Mouse (Mus musculus): ENCODE results near the gene Ptpa. TPM values are rescaled to one million over a fixed set of nuclear protein-coding genes. Genes with fewer than 3 reads are reported as not detected.

Gene Ptpa
- polyA plus RNA-seq, 1 experiment from 2014 or later = 62.8 TPM

GRCm38 (mm10) chr2:30474776-30475175 lies 58.9 kb downstream of the Ptpa start:
- peaks cover 7% of the 10 kb centered on the region for H3K4me1 ChIP-seq (replicated peaks; ENCODE audit: control insufficient read depth, insufficient read depth, low read length)
- WGBS = 29% methylated on average over 4 of the region's 4 CpGs

DNA sequence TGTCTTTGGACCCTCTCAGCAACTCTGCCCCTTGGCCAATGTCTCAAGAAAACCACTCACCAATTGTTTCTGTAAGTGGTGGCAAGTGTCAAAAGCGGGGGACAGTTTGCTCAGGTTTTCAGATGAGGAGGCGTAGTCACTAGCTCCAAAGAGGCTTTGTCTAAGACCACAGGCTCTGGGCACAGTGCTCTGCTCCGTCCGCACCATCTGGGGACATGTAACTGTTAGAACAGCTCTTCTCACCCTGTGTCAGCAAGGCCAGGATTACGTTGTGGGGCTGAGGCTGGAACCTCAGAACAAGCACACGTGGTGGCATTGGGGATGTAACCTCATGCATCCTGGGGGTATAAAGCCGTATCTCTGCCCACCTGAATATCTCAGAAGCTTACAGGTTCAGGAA lies 59.6 kb downstream of the Ptpa start:
- H3K27ac ChIP-seq (ENCODE audit: low read depth, low read length) = no peak overlapping the region
- no peak overlapping the region for H3K4me3 ChIP-seq (ENCODE audit: low read depth, low read length)
- peaks cover 7% of the 10 kb centered on the region for H3K4me1 ChIP-seq (replicated peaks; ENCODE audit: control insufficient read depth, insufficient read depth, low read length)
- no peak overlapping the region for H3K4me2 ChIP-seq (replicated peaks; ENCODE audit: low read depth, low read length)
- H3K27me3 ChIP-seq (ENCODE audit: control insufficient read depth, insufficient read depth, low read length) = no peaks in the 10 kb centered on the region
- H3K9ac ChIP-seq (ENCODE audit: low read depth, low read length) = no peak overlapping the region
- H3K9me3 ChIP-seq (ENCODE audit: control insufficient read depth, low read length) = no peaks in the 10 kb centered on the region
- no peaks in the 10 kb centered on the region for H3K36me3 ChIP-seq (ENCODE audit: control insufficient read depth, insufficient read depth, low read length)
- DNase-seq (ENCODE audit: low spot score) = no peak
- no peak for ATAC-seq (ENCODE audit: low FRiP score)
- WGBS = 89% methylated on average over 7 of the region's 7 CpGs

More at GRCm38 (mm10) chr2:30474776-30475175, 58.9 kb downstream of the Ptpa start:
- Histone ChIP-seq H3K36me3 (ENCODE audit: control insufficient read depth, insufficient read depth, low read length) (no peaks in the 10 kb centered on the region), H3K9me3 (ENCODE audit: control insufficient read depth, low read length) (no peaks in the 10 kb centered on the region), H3K4me3 (ENCODE audit: low read depth, low read length) (peak overlapping the region; percentile 98), H3K27ac (ENCODE audit: low read depth, low read length) (no peak overlapping the region), H3K9ac (ENCODE audit: low read depth, low read length) (peak overlapping the region; percentile 12; the same call in 1 of the 2 replicates), H3K27me3 (ENCODE audit: control insufficient read depth, insufficient read depth, low read length) (no peaks in the 10 kb centered on the region), H3K4me2 (replicated peaks; ENCODE audit: low read depth, low read length) (peak overlapping the region; percentile 71)
- ATAC-seq (ENCODE audit: low FRiP score) (no peak), DNase-seq (ENCODE audit: low spot score) (no peak)

GRCm38 (mm10) chr2:30476241-30476640 lies 60.4 kb downstream of the Ptpa start:
- Histone ChIP-seq H3K4me2 (replicated peaks; ENCODE audit: low read depth, low read length) (no peak overlapping the region), H3K4me1 (replicated peaks; ENCODE audit: control insufficient read depth, insufficient read depth, low read length) (peaks cover 4% of the 10 kb centered on the region), H3K9ac (ENCODE audit: low read depth, low read length) (no peak overlapping the region), H3K36me3 (ENCODE audit: control insufficient read depth, insufficient read depth, low read length) (no peaks in the 10 kb centered on the region), H3K4me3 (ENCODE audit: low read depth, low read length) (no peak overlapping the region), H3K27me3 (ENCODE audit: control insufficient read depth, insufficient read depth, low read length) (no peaks in the 10 kb centered on the region), H3K9me3 (ENCODE audit: control insufficient read depth, low read length) (no peaks in the 10 kb centered on the region), H3K27ac (ENCODE audit: low read depth, low read length) (no peak overlapping the region)
- WGBS = 76% methylated on average over 2 of the region's 2 CpGs
- ATAC-seq (ENCODE audit: low FRiP score) (no peak), DNase-seq (ENCODE audit: low spot score) (no peak)

- Histone ChIP-seq H3K4me3 (ENCODE audit: low read depth, low read length) (no peak overlapping the region), H3K4me2 (replicated peaks; ENCODE audit: low read depth, low read length) (no peak overlapping the region), H3K4me1 (replicated peaks; ENCODE audit: control insufficient read depth, insufficient read depth, low read length) (peaks cover 4% of the 10 kb centered on the region), H3K9ac (ENCODE audit: low read depth, low read length) (no peak overlapping the region), H3K27me3 (ENCODE audit: control insufficient read depth, insufficient read depth, low read length) (no peaks in the 10 kb centered on the region), H3K27ac (ENCODE audit: low read depth, low read length) (no peak overlapping the region), H3K9me3 (ENCODE audit: control insufficient read depth, low read length) (no peaks in the 10 kb centered on the region), H3K36me3 (ENCODE audit: control insufficient read depth, insufficient read depth, low read length) (no peaks in the 10 kb centered on the region)
- ATAC-seq (ENCODE audit: low FRiP score) (no peak), DNase-seq (ENCODE audit: low spot score) (no peak)
- 63% methylated on average over 1 of the region's 1 CpGs for WGBS
These were observed 62.7 kb downstream of the Ptpa start for GRCm38 (mm10) chr2:30478526-30478925.

- ATAC-seq (ENCODE audit: low FRiP score) = no peak
- 44% methylated on average over 7 of the region's 7 CpGs for WGBS
- H3K9ac ChIP-seq (ENCODE audit: low read depth, low read length) = no peak overlapping the region
These were observed 71.8 kb downstream of the Ptpa start for GRCm38 (mm10) chr2:30487597-30487996.

GRCm38 (mm10) chr2:30490384-30490783 lies 74.5 kb downstream of the Ptpa start:
- no peak overlapping the region for H3K9ac ChIP-seq (ENCODE audit: low read depth, low read length)
- no peaks in the 10 kb centered on the region for H3K4me1 ChIP-seq (replicated peaks; ENCODE audit: control insufficient read depth, insufficient read depth, low read length)
- 62% methylated on average over 2 of the region's 2 CpGs for WGBS
- H3K4me3 ChIP-seq (ENCODE audit: low read depth, low read length) = no peak overlapping the region
- H3K27me3 ChIP-seq (ENCODE audit: control insufficient read depth, insufficient read depth, low read length) = no peaks in the 10 kb centered on the region
- no peaks in the 10 kb centered on the region for H3K9me3 ChIP-seq (ENCODE audit: control insufficient read depth, low read length)
- no peak for ATAC-seq (ENCODE audit: low FRiP score)
- DNase-seq (ENCODE audit: low spot score) = no peak
- H3K36me3 ChIP-seq (ENCODE audit: control insufficient read depth, insufficient read depth, low read length) = no peaks in the 10 kb centered on the region
- no peak overlapping the region for H3K4me2 ChIP-seq (replicated peaks; ENCODE audit: low read depth, low read length)
- H3K27ac ChIP-seq (ENCODE audit: low read depth, low read length) = no peak overlapping the region

More at GRCm38 (mm10) chr2:30487597-30487996, 71.8 kb downstream of the Ptpa start:
- H3K27me3 ChIP-seq (ENCODE audit: control insufficient read depth, insufficient read depth, low read length) = no peaks in the 10 kb centered on the region
- H3K4me3 ChIP-seq (ENCODE audit: low read depth, low read length) = no peak overlapping the region
- H3K9me3 ChIP-seq (ENCODE audit: control insufficient read depth, low read length) = no peaks in the 10 kb centered on the region
- H3K4me2 ChIP-seq (replicated peaks; ENCODE audit: low read depth, low read length) = no peak overlapping the region
- DNase-seq (ENCODE audit: low spot score) = no peak
- H3K4me1 ChIP-seq (replicated peaks; ENCODE audit: control insufficient read depth, insufficient read depth, low read length) = no peaks in the 10 kb centered on the region
- no peaks in the 10 kb centered on the region for H3K36me3 ChIP-seq (ENCODE audit: control insufficient read depth, insufficient read depth, low read length)
- H3K27ac ChIP-seq (ENCODE audit: low read depth, low read length) = no peak overlapping the region

GRCm38 (mm10) chr2:30495000-30495908 lies 79.4 kb downstream of the Ptpa start:
- H3K27ac ChIP-seq (ENCODE audit: low read depth, low read length) = no peak overlapping the region
- WGBS = 80% methylated on average over 8 of the region's 8 CpGs
- H3K27me3 ChIP-seq (ENCODE audit: control insufficient read depth, insufficient read depth, low read length) = no peaks in the 10 kb centered on the region
- H3K36me3 ChIP-seq (ENCODE audit: control insufficient read depth, insufficient read depth, low read length) = no peaks in the 10 kb centered on the region
- peak; percentile 34 for ATAC-seq (ENCODE audit: low FRiP score)
- H3K9ac ChIP-seq (ENCODE audit: low read depth, low read length) = no peak overlapping the region
- H3K4me3 ChIP-seq (ENCODE audit: low read depth, low read length) = peak overlapping the region; percentile 8; the same call in 1 of the 2 replicates
- DNase-seq (ENCODE audit: low spot score) = no peak
- H3K9me3 ChIP-seq (ENCODE audit: control insufficient read depth, low read length) = no peaks in the 10 kb centered on the region
- peak overlapping the region; percentile 35 for H3K4me2 ChIP-seq (replicated peaks; ENCODE audit: low read depth, low read length)
- H3K4me1 ChIP-seq (replicated peaks; ENCODE audit: control insufficient read depth, insufficient read depth, low read length) = 0 out of 2 replicates have a peak, but pooled peaks cover 4% of the 10 kb centered on the region

DNA sequence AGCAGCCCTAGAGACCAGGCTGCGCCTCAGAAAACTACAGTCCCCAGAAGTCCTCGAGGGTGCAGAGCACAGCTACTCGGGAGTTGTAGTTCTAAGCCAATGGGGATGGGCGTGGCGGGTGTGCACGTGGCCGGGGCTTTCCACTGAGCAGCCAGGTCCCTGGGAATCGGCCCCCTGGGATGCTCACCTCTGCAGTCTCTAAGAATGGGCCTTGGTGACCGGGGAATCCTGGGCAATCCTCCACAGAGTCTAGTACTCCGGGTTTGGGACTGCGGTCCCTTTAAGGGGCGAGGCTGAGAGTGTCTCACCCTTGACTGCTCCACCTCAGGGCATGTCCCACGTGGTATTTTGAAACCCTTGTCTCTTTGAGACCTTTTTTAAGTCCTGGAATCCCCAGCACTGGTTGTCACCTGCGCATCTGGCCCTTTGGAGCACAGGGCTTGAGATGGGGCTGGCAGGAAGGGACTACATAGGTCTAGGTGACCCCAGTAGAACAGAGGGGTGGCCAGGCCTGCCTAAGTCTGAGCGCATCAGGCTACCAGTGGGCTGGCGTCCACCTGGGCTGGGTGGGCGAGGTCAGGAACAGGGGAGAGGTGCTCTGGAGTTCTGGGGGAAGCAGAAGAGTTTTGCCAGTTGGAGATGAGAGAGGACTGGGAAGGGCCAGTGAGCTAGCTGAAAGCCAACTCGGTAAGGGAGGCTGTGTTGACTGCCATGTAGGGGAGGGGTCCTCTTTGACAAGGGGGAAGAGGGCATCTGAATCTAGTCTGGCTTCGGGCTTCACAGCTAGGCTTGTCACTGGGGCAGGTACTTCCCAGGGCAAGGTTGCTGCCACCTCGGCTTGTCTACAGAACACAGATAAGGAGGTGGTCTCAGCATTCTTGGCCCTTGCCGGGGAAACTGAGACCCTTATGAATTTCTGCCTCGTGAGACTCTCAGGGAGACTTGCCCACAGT lies 80.3 kb downstream of the Ptpa start:
- no peaks in the 10 kb centered on the region for H3K9me3 ChIP-seq (ENCODE audit: control insufficient read depth, low read length)
- H3K4me1 ChIP-seq (replicated peaks; ENCODE audit: control insufficient read depth, insufficient read depth, low read length) = 0 out of 2 replicates have a peak, but pooled peaks cover 4% of the 10 kb centered on the region
- H3K36me3 ChIP-seq (ENCODE audit: control insufficient read depth, insufficient read depth, low read length) = no peaks in the 10 kb centered on the region
- peak overlapping the region; percentile 8; the same call in 1 of the 2 replicates for H3K4me3 ChIP-seq (ENCODE audit: low read depth, low read length)
- peak; percentile 97 for ATAC-seq (ENCODE audit: low FRiP score)
- DNase-seq (ENCODE audit: low spot score) = peak; percentile 84
- no peak overlapping the region for H3K27ac ChIP-seq (ENCODE audit: low read depth, low read length)
- H3K9ac ChIP-seq (ENCODE audit: low read depth, low read length) = no peak overlapping the region
- WGBS = 28% methylated on average over 22 of the region's 22 CpGs
- H3K27me3 ChIP-seq (ENCODE audit: control insufficient read depth, insufficient read depth, low read length) = no peaks in the 10 kb centered on the region
- peak overlapping the region; percentile 35 for H3K4me2 ChIP-seq (replicated peaks; ENCODE audit: low read depth, low read length)

Measured in hindbrain, embryonic 11.5 days (tissue).